Mouse (Mus musculus) C2C12 (cell line): ENCODE results near the gene Etv6.

ENCODE experiments used
- CTCF ChIP-seq: IDR thresholded peaks from one replicate; pipeline ENCODE4 v1.5.1; 2011; ENCODE audit not compliant: control insufficient read depth, insufficient read depth, insufficient read length
- FOSL1 ChIP-seq: IDR thresholded peaks from one replicate; pipeline ENCODE4 v1.8.0; 2011; ENCODE audit warnings: mild to moderate bottlenecking, low read length; ENCODE audit not compliant: poor library complexity, insufficient read depth, severe bottlenecking
- MAX ChIP-seq: IDR thresholded peaks from one replicate; pipeline ENCODE4 v1.6.1; 2011; ENCODE audit warnings: mild to moderate bottlenecking, control low read depth

- TF ChIP-seq CTCF (no peak), MAX (no peak), FOSL1 (no peak)
These were observed 266.5 kb downstream of the Etv6 start for GRCm38 (mm10) chr6:134301951-134302350.
